Mouse (Mus musculus) liver, embryonic 11.5 days (tissue): ENCODE measurements around the gene Fry. TPM values are rescaled to one million over a fixed set of nuclear protein-coding genes. Genes with fewer than 3 reads are reported as not detected.

Experiments used
- ATAC-seq: fragments of 200-750 bp; cut with Nextera tagmentation; replicated peaks from 2 replicates; pipeline ENCODE4 v1.8.0; 2017; ENCODE audit warnings: moderate number of reproducible peaks, mild to moderate bottlenecking, moderate TSS enrichment, moderate library complexity; ENCODE audit not compliant: low FRiP score
- DNase-seq: peaks from one replicate; pipeline ENCODE4 v3.0.0-alpha.2; 2017; ENCODE audit warnings: low spot score
- H3K27ac ChIP-seq: fragments of 300-500 bp; sonication (generic); 2 replicates; pipeline ENCODE4 v1.5.1; 2014; ENCODE audit warnings: mild to moderate bottlenecking, low read depth, low read length, control low read depth
- H3K27me3 ChIP-seq: fragments of 300-500 bp; sonication (generic); replicated peaks from 2 replicates; pipeline ENCODE4 v1.6.1; 2014; ENCODE audit warnings: low read length, mixed read lengths; ENCODE audit not compliant: control insufficient read depth, insufficient read depth
- H3K36me3 ChIP-seq: fragments of 300-500 bp; sonication (generic); 2 replicates; pipeline ENCODE4 v1.6.1; 2014; ENCODE audit warnings: mild to moderate bottlenecking, low read length, moderate library complexity, mixed read lengths; ENCODE audit not compliant: control insufficient read depth, insufficient read depth
- H3K4me1 ChIP-seq: fragments of 300-500 bp; sonication (generic); replicated peaks from 2 replicates; pipeline ENCODE4 v1.6.1; 2014; ENCODE audit warnings: low read length, mixed read lengths; ENCODE audit not compliant: control insufficient read depth, insufficient read depth
- H3K4me2 ChIP-seq: fragments of 300-500 bp; sonication (generic); 2 replicates; pipeline ENCODE4 v1.6.1; 2014; ENCODE audit warnings: mild to moderate bottlenecking, control low read depth, moderate library complexity
- H3K4me3 ChIP-seq: fragments of 300-500 bp; sonication (generic); 2 replicates; pipeline ENCODE4 v1.5.1; 2014; ENCODE audit warnings: low read depth, low read length, control low read depth
- H3K9ac ChIP-seq: fragments of 300-500 bp; sonication (generic); 2 replicates; pipeline ENCODE4 v1.6.1; 2014; ENCODE audit warnings: low read depth, low read length, control low read depth
- H3K9me3 ChIP-seq: fragments of 300-500 bp; sonication (generic); 2 replicates; pipeline ENCODE4 v1.6.1; 2016; ENCODE audit warnings: low read length, inconsistent platforms, mixed read lengths; ENCODE audit not compliant: control insufficient read depth
- whole genome bisulfite sequencing: fragments of 180-500 bp; shearing (Covaris S2); extraction: QIAGEN DNeasy Blood & Tissue Kit; methylation state at CpG from one replicate; pipeline ENCODE4 v1.1.7; 2014; 5-methylcytosine and 5-hydroxymethylcytosine counted together
- polyA plus RNA-seq: library from polyadenylated mRNA; unstranded; fragments of >200 nt; fragmentation: Nextera tagmentation; extraction: Ambion mirVana; gene quantifications from 2 replicates; pipeline ENCODE4 v1.2.1, GENCODE M21; 2014

Gene Fry
- polyA plus RNA-seq, 1 experiment from 2014 or later = 5.5 TPM

DNA sequence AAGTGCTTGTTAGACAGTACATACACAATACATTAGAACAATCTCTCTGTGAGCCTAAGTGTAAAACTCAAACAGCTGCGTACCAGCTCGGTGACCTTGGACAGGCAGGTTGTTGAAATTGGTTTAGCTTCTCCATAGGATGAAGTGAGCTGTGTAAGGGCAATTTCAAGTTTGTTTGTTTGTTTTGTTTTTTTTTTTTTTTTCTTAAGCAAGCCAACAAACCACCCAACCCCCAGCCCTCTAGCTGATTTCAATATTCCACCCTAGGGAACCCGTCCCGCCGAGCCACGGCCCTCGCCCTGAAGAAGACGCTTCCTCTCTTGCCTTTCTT is 356 bp upstream of the Fry start:
- Histone ChIP-seq H3K9me3 (no peaks in the 10 kb centered on the region), H3K27ac (no peak overlapping the region)

DNA sequence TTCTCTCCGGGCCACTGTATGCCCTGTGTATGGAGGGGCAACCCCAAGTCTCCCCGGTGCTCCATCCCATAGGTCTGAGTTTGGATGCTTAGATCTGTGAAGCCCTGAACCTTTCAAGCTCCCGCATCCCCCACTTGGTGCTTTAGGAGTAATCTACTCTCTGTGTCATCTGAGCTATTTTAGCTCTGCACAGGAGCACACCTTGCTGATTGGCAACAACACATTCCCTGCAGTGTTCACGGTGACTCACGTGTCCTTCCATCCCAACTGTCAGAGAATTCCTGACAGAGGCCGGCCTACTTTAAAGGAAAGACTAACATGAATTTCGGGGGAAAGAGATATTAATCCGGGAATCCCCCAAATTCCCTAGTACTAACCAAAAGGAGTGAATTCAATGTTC is 2.2 kb downstream of the Fry start:
- Histone ChIP-seq H3K4me2 (no peak overlapping the region), H3K9ac (no peak overlapping the region), H3K4me1 (peaks cover 4% of the 10 kb centered on the region; the same call in 1 of the 2 replicates), H3K4me3 (no peak overlapping the region), H3K27ac (no peak overlapping the region), H3K9me3 (no peaks in the 10 kb centered on the region), H3K36me3 (no peaks in the 10 kb centered on the region), H3K27me3 (no peaks in the 10 kb centered on the region)
- DNase-seq = no peak
- ATAC-seq = no peak
- WGBS = 83% methylated on average over 8 of the region's 8 CpGs

More for the DNA sequence above, 356 bp upstream of the Fry start:
- 17% methylated on average over 8 of the region's 8 CpGs for WGBS
- DNase-seq (no peak), ATAC-seq (no peak)
- Histone ChIP-seq H3K9ac (no peak overlapping the region), H3K4me3 (peak overlapping the region; percentile 73), H3K4me1 (peaks cover 8% of the 10 kb centered on the region; the same call in 1 of the 2 replicates), H3K27me3 (no peaks in the 10 kb centered on the region), H3K4me2 (peak overlapping the region; percentile 91), H3K36me3 (no peaks in the 10 kb centered on the region)

DNA sequence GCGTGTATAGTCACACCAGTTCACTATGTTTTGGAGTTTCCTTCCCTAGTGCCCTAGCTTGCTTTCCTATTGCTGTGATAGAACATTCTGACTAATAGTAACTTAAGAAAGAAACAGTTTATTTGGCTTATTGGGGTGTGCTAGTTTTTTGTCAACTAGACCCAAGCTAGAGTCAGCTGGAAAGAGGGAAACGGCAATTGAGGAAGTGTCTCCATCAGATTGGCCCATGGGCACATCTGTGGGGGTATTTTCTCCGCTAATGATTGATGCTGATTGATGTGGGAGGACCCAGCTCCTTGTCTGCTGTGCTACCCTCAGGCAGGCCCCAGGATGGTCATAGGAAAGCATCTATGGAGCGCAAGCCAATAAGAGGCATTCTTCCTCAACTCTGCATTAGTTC is 3.6 kb downstream of the Fry start:
- H3K27me3 ChIP-seq = no peaks in the 10 kb centered on the region
- 66% methylated on average over 4 of the region's 4 CpGs for WGBS
- H3K9ac ChIP-seq = no peak overlapping the region
- no peak for DNase-seq
- no peaks in the 10 kb centered on the region for H3K4me1 ChIP-seq
- no peak overlapping the region for H3K4me2 ChIP-seq
- H3K36me3 ChIP-seq = no peaks in the 10 kb centered on the region
- H3K4me3 ChIP-seq = no peak overlapping the region
- no peak overlapping the region for H3K27ac ChIP-seq
- no peaks in the 10 kb centered on the region for H3K9me3 ChIP-seq
- no peak for ATAC-seq

DNA sequence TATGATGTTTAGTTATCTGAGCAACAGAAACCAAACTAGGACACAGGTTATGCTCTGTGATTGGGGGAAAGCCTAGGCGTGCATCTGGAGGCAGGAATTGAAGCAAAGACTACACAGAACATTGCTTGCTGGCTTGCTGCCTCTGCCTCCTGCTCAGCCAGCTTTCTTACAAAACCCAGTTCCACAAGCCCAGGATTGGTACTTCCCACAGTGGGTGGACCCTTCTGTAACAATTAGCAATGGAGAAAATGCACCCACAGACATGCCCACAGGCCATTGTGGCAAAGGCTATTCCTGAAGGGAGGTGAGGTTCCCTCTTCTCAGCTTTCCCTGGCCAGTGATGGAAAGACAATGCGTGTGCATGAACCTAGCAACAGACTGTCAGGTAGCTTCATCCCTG is 4.1 kb downstream of the Fry start:
- no peak for DNase-seq
- Histone ChIP-seq H3K36me3 (no peaks in the 10 kb centered on the region), H3K9ac (no peak overlapping the region), H3K27me3 (no peaks in the 10 kb centered on the region), H3K4me2 (no peak overlapping the region), H3K9me3 (no peaks in the 10 kb centered on the region), H3K27ac (no peak overlapping the region), H3K4me3 (no peak overlapping the region), H3K4me1 (no peaks in the 10 kb centered on the region)
- ATAC-seq = no peak
- WGBS = 83% methylated on average over 2 of the region's 2 CpGs

DNA sequence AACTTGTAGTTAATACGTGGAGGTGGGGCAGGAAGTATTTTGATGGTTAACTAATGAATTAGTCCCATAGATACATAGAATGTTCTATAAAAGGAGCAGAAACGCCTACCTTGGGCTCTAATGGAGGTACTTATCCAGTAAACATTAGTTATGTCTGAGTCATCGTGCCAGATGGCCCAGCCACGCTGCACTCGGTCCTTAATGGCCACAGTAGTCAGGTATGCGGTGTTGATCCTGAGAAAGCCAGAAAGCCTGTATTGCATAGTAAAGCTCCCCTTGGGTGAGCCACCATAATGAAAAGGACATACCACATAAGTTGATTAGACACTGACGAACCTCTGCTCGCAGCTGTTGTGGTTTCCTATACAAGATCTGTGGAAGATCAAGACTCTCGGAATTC is 7.5 kb downstream of the Fry start:
- Histone ChIP-seq H3K4me3 (no peak overlapping the region), H3K27ac (no peak overlapping the region), H3K4me2 (no peak overlapping the region), H3K9ac (no peak overlapping the region), H3K36me3 (no peaks in the 10 kb centered on the region), H3K9me3 (no peaks in the 10 kb centered on the region), H3K4me1 (no peaks in the 10 kb centered on the region), H3K27me3 (no peaks in the 10 kb centered on the region)
- 80% methylated on average over 9 of the region's 9 CpGs for WGBS
- ATAC-seq (no peak), DNase-seq (no peak)

DNA sequence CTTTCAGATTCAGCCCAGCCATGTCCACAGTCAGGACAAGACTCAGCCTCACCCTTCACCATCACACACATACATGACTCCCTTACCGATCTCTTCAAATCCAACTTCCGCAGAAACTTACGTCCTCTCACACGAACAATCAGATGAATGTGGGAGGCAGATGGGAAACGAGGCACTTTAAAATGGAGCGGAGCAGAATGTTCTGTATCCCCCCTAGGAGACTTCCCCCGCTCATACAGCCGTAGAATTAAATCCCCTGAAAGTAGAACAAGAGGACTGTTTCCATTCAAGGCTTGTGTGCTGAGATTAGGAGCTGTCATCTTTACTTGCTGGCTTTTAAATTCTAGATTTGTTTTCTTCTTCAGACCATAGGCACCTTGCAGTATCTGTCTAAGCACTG is 10.0 kb downstream of the Fry start:
- no peak for ATAC-seq
- Histone ChIP-seq H3K27me3 (no peaks in the 10 kb centered on the region), H3K9me3 (no peaks in the 10 kb centered on the region), H3K4me3 (no peak overlapping the region), H3K4me2 (no peak overlapping the region), H3K4me1 (no peaks in the 10 kb centered on the region), H3K36me3 (no peaks in the 10 kb centered on the region), H3K9ac (no peak overlapping the region), H3K27ac (no peak overlapping the region)
- 86% methylated on average over 8 of the region's 8 CpGs for WGBS
- DNase-seq = no peak

DNA sequence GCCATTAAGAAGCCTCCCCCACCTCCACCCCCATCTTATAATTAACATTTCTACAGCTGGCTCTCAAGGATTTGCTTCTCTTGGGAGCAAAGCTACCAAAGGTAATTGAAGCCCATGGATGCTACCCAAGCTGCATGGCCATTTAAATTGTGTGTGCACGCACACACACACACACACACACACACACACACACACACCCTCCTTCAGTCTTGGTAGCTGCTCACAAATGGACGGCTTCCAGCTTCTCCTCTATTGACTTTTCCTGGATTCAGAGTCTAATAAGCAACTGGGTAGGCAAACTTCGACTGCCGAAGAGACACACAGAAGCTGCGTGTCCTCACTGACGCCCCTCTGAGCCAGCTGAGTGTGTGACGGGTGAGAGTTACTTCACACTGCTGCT is 11.7 kb downstream of the Fry start:
- H3K36me3 ChIP-seq = no peaks in the 10 kb centered on the region
- no peaks in the 10 kb centered on the region for H3K4me1 ChIP-seq
- no peak overlapping the region for H3K4me3 ChIP-seq
- ATAC-seq = no peak
- no peaks in the 10 kb centered on the region for H3K27me3 ChIP-seq
- no peak for DNase-seq
- no peak overlapping the region for H3K27ac ChIP-seq
- H3K9me3 ChIP-seq = no peaks in the 10 kb centered on the region
- no peak overlapping the region for H3K9ac ChIP-seq
- WGBS = 74% methylated on average over 7 of the region's 7 CpGs
- H3K4me2 ChIP-seq = no peak overlapping the region

DNA sequence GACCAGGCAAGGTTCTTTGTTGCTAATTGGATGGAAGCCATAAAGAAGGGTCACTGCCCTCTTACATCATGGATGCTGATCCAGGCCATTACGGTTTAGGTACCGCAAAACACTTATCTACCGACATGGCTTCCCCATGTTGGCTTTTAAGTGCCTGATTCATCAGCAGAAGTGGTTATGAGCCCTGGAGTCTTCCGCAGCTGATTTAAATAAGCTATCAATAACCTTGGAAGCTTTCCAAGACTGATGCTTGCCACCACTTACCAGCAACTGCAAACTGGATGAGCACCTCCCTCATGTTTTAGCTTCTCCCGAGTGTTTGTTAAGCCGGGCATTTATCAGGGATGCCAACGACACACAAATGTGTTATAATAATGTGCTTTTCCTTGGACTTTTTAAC is 12.7 kb downstream of the Fry start:
- no peak overlapping the region for H3K27ac ChIP-seq
- no peak overlapping the region for H3K4me2 ChIP-seq
- H3K36me3 ChIP-seq = no peaks in the 10 kb centered on the region
- DNase-seq (no peak), ATAC-seq (no peak)
- H3K9ac ChIP-seq = no peak overlapping the region
- WGBS = 82% methylated on average over 7 of the region's 7 CpGs
- no peaks in the 10 kb centered on the region for H3K9me3 ChIP-seq
- H3K27me3 ChIP-seq = no peaks in the 10 kb centered on the region
- H3K4me1 ChIP-seq = no peaks in the 10 kb centered on the region
- no peak overlapping the region for H3K4me3 ChIP-seq

DNA sequence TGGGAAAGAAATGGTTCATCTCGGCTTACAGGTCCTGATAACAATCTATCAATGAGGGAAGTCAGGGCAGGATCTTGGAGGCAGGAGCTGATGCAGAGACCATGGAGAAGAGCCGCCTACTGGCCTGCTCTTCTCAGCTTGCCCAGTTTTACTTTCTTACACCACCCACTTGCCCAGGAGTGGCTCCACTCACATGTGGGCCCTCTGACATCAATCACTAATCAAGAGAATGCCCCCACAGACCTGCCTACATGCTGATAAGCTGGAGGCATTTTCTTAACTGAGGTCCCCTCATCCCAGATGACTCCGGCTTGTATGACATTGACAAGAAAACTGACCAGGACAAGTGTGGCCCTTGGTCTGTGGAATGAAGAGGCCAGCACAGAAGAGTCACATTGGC is 16.2 kb downstream of the Fry start:
- ATAC-seq (peak; percentile 67), DNase-seq (no peak)
- H3K36me3 ChIP-seq = no peaks in the 10 kb centered on the region
- H3K4me3 ChIP-seq = no peak overlapping the region
- no peaks in the 10 kb centered on the region for H3K27me3 ChIP-seq
- H3K9me3 ChIP-seq = no peaks in the 10 kb centered on the region
- no peak overlapping the region for H3K9ac ChIP-seq
- H3K4me2 ChIP-seq = no peak overlapping the region
- no peak overlapping the region for H3K27ac ChIP-seq
- no peaks in the 10 kb centered on the region for H3K4me1 ChIP-seq
- 60% methylated on average over 3 of the region's 3 CpGs for WGBS
